Mouse (Mus musculus): Measurements from ENCODE around the gene Xxylt1.

- TF ChIP-seq EP300 (IDR thresholded peaks at IDR 0.05), result no peak
- TF ChIP-seq CTCF (IDR thresholded peaks at IDR 0.05), result peak; percentile 65
These were observed 65.1 kb downstream of the Xxylt1 start for GRCm38 (mm10) chr16:31016169-31016568.

Measured in lung, postnatal 0 days (tissue).